Mouse (Mus musculus): ENCODE data around the gene Bsnd.

Gene Bsnd

GRCm38 (mm10) chr4:106492116-106492515 lies at the start of gene Bsnd:
Gene Bsnd, minus strand, starts transcription at chr4:106492283.
- DNase-seq (ENCODE audit: low spot score) = no peak

- DNase-seq (ENCODE audit: low spot score) = no peak
Observed at GRCm38 (mm10) chr4:106541491-106541890, 49.4 kb upstream of the Bsnd start.

- no peak for DNase-seq (ENCODE audit: low spot score)
Observed at GRCm38 (mm10) chr4:106539756-106540155, 47.7 kb upstream of the Bsnd start.

- DNase-seq (ENCODE audit: low spot score) = no peak
Observed at GRCm38 (mm10) chr4:106534256-106534655, 42.2 kb upstream of the Bsnd start.

DNA sequence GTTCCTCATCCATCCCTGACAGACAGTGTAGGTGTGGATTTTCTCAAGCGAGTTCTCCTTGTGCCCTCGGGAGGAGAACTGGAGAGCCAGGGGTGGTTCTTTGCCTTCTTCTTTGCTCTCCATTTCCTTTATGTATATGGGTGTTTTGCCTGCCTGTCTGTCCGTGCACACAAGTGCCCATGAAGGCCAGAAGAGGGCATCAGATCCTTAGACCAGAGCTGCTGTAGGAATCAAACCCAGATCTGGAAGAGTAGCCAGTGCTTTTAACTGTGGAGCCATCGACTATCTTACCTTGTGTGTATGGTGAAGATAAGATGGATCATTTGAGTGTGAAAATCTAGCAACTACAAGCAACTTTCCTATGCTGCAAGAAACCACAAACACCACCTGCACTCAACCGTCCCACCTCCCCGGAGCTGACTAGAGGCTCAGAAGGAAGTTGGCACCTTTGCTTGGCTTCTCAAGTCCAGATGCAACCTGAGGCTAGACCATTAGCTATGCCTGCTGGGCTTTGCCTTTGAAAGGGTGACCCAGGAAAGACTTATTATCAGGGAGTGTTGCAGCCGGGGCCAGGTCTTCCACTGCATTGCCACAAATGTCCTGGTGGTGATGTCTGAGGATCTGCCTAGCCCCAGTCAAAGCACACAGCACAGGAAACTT lies 41.5 kb upstream of the Bsnd start:
- DNase-seq (ENCODE audit: low spot score) = no peak

- DNase-seq (ENCODE audit: low spot score) = no peak
Observed at GRCm38 (mm10) chr4:106530113-106530482, 38.0 kb upstream of the Bsnd start.

- DNase-seq (ENCODE audit: low spot score) = peak; percentile 86
Observed at GRCm38 (mm10) chr4:106529375-106530112, 37.5 kb upstream of the Bsnd start.

- DNase-seq (ENCODE audit: low spot score) = no peak
Observed at GRCm38 (mm10) chr4:106527856-106528547, 35.9 kb upstream of the Bsnd start.

DNA sequence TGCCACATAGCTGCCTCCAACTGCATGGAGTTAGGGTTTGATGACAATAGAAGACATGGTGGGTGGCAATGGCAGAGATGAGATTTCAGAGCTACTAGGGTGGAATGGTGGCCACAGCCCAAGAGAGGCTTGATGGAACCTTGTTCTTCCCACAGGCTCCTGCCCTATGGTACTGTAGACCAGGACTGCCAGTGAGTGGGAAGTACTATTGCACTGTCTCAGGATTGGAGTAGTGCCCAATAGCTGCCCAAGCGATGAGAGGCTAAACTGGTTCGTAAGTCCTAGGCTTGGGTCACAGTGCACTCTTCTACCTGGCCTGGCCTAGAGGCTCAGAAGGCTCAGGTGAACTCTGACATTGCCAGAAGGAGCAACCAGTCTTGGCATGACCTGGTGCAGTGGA lies 32.9 kb upstream of the Bsnd start:
- DNase-seq (ENCODE audit: low spot score) = no peak

GRCm38 (mm10) chr4:106524131-106524530 lies 32.0 kb upstream of the Bsnd start:
- no peak for DNase-seq (ENCODE audit: low spot score)

- no peak for DNase-seq (ENCODE audit: low spot score)
Observed at GRCm38 (mm10) chr4:106522547-106522946, 30.5 kb upstream of the Bsnd start.

DNA sequence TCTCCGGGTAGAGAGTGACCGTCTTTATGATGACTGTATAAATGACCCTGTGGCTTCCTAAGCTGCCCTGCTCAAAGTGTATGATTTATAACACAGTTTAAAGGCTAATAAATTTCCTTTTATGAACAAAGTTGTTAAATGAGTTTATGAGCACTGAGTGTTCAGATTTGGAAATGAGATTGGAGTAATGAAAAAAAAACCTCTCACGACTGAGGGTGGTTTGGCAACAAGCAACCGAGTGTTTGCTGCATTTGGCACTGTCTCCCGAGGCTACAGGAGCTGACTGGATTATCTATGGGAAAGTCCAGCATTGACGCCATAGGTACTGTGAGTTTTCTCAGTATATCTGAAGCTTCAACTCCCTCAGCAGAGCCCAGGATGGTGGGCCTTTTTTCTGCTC lies 22.5 kb upstream of the Bsnd start:
- DNase-seq (ENCODE audit: low spot score) = no peak

DNA sequence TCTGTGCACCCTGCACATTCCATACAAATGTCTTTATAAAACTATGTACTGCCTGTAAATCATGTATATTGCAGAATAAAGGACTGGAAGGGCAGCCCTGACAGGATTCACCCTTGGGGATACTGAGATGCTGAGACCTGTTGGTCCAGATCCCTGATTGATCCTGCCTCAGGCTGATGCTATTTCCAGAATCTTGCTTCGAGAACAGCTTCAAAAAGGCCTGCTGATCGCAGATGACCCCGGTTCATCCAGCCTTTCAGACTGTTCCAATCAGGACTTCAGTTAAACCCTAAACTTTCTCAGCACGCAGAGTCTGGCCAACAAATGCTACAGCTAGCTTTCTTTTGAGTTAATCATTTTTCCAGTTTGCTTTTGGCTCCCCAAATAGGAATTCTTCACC lies 17.8 kb upstream of the Bsnd start:
- DNase-seq (ENCODE audit: low spot score) = no peak

DNA sequence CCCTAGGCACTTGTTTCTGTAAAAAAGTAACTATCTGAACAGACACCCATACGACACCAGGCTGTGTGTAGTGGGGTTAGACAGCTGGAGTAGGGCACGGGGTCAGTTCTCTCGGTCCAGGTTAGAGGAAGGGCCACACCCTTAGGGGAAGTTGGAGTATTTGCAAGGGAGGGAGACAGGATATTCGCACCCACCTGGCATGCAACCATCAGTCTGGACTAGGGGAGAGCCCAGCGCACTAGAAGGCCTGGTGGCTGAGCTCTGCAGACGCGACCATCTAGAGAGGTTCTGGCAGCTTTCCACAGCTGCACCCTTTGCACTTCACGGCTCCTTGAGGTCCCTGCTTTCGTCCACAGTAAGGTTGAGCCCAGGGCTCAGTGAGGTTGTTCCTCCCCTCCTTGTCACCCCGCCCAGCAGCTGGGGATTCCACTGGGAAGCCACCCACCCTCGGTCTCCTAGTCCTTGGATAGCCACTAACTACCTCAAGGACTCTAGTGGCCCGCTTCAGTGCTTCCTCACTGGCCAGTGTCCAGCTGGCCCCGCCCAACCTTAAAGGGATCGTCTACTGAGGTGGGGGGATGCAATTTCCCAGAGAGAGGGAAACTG lies 13.5 kb upstream of the Bsnd start:
- DNase-seq (ENCODE audit: low spot score) = no peak

DNA sequence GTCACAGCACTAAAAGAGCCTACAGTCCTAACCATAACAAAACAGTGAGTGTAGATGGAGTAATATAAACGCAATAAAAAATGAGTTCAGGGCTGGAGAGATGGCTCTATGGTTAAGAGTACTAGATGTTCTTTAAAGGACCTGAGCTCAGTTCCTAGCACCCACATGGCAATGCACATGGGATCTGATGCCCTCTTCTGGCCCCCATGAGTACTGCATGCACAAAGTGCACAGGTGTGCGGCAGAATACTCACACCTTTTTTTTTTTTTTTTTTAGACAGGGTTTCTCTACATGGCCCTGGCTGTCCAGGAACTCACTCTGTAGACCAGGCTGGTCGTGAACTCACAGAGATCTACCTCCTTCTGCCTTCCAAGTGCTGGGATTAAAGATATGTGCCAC lies 11.5 kb upstream of the Bsnd start:
- DNase-seq (ENCODE audit: low spot score) = no peak

DNA sequence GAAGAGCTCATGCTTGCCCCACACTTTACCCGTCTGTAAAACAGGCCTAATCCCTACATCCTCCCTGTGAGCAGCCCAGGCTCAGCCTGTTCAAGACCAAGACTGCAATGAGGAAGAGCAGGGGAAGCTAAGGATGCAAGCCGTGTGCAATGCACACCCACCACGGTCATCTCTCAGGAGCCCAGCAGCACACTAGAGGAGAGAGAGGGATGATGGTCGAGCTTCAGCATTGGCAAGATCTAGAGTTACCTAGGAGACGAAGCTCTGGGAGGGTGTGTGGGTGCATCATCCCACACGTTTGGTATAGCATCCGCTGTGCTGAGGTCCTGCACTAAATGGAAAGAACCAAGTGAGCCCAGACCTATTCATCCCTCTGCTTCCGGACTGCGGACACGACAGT lies 8.0 kb upstream of the Bsnd start:
- no peak for DNase-seq (ENCODE audit: low spot score)

DNA sequence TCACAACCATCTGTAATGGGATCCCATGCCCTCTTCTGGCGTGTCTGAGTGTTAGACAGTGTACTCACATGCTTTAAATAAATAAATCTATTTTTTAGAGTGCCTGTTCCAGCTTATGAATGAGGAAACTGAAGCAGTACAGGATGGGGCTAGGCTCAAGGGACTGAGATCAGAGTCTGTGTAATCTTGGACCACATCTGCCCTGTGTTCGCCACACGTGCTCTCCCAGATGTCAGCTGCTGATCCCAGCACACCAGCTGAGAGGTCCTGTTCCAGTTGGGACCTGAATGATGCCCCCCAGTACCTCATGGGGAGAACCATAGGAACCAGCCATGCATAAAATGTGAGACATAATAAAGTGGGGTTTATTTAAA lies 6.4 kb upstream of the Bsnd start:
- no peak for DNase-seq (ENCODE audit: low spot score)

DNA sequence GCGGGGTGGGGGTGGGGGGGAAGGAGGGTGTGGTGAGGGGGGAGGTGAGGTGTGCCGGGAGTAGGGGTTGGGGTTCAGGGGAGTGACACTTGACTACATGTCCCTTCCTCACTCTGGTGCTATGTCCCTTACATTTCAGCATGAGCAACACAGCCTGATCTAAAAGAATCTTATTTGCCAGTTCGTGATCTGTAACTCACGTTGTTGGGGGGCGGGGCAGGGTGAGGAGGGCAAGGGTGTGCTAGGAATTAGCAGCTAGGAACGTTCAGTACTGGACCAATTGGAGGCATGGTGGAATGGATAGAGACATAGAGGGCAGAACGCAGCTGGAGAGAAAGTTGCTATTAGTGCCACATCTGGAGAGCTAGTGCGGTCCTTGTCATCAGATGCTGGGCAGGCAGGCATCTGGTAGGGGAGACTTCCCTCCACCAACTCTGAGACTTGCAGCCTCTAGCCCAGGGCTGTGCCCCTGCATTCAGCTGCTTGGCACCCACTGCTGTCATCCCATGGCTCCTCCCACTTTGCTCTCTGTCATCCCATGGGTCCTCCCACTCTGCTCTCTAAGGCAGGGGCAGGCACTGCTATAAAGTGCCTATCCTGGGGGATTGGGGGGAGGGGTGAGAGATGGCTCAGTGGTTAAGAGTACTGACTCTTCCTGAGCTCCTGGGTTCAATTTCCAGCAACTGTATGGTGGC lies 5.8 kb upstream of the Bsnd start:
- no peak for DNase-seq (ENCODE audit: low spot score)

DNA sequence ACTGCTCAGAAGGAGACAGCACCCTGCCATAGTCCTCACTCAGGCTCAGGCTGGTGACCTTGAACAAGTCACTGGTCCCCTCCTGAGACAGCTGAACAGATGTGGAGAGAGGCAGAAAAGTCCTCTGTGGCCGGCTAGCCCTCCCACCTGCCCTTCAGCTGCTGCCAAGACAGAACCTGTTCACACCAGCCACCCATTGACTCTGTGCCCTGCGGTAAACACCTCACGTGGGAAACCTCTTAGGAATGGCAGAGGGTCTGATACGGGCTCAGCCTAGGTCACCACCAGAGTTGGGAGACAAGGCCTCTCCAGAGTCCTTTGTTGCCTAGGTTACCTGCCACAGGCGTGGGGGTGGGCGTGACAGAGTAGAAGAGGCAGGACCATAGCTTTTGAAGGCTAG lies 4.8 kb upstream of the Bsnd start:
- DNase-seq (ENCODE audit: low spot score) = no peak

- no peak for DNase-seq (ENCODE audit: low spot score)
Observed at GRCm38 (mm10) chr4:106493639-106494038, 1.6 kb upstream of the Bsnd start.

DNA sequence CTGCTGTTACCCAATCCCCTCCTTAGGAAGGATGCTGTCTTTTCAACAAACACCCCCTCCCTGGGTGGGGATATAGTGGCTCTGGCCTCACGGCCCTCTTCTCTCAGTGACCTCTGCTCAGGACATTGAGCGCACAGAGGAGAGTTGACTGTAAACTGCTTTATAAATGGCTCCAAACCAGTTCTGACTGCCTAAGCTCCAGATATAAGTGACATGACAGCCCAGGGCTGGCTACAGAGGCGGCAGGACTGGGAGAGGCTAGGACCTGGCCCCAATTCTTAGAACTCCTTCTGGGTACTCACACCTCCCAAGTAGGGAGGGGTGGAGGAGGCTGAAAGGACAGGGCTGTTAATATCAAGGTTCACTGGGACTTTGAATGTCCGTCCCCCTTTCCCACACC lies 1.5 kb downstream of the Bsnd start:
- DNase-seq (ENCODE audit: low spot score) = no peak

GRCm38 (mm10) chr4:106483831-106484230 lies 8.3 kb downstream of the Bsnd start:
- no peak for DNase-seq (ENCODE audit: low spot score)

All from yolk sac, embryonic 10.5 days (tissue).